Mouse (Mus musculus) adrenal gland, postnatal 14 days (tissue): ENCODE data around the gene Vmn2r66. TPM values are rescaled to one million over a fixed set of nuclear protein-coding genes. Genes with fewer than 3 reads are reported as not detected.

Experiments used
- DNase-seq: peaks from one replicate; pipeline ENCODE4 v3.0.0; 2021; ENCODE audit warnings: mixed read lengths
- long read RNA-seq, 2 experiments: library from polyadenylated mRNA; stranded (forward); transcript quantifications; one replicate each; pipeline ENCODE4 v2.0.0; 2021
- total RNA-seq: library from RNA; stranded (reverse); gene quantifications from 2 replicates; pipeline ENCODE4 v1.2.3, GENCODE M21; 2021

Gene Vmn2r66
- not detected in 2 replicates for total RNA-seq
- long read RNA-seq, experiment 1, result 0 reads
- long read RNA-seq, experiment 2, result 0 reads

DNA sequence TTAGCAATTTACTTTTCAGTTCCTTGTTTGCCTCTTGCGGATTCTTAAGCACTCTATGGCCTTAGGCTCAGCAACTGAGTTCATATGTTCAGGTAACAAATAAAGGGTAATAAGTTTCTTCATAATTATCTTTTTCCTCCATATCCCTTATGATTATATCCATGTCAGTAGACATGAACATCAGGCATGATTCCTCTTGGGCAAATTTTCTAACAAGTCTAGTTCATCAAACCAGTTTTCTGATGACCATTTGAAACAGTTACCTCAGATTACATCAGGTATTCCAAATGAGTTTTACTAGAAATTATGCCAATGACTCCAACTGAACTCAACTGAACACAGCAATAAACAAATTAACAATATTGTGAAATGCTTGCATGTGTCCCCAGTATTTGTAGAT lies at the start of gene Vmn2r66:
Gene Vmn2r66, minus strand, starts transcription at position 101 of the 400 bp plus-strand sequence.
- no peak for DNase-seq

DNA sequence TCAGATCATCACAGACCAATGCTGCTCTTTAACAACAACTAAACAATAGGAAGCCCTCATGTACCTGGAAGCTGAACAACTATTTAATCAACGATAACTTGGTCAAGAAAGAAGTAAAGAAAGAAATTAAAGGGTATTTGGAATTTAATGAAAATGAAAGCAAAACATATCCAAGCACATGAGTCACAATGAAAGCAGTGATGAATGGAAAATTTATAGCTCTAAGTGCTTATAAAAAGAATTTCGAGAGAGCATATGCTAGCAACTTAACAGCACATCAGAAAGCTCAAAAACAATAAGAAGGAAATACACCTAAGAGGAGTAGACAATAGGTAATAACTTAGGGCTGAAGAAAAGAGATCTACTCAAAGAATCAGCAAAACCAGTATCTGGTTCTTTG lies 15.4 kb downstream of the Vmn2r66 start:
- DNase-seq, result no peak

DNA sequence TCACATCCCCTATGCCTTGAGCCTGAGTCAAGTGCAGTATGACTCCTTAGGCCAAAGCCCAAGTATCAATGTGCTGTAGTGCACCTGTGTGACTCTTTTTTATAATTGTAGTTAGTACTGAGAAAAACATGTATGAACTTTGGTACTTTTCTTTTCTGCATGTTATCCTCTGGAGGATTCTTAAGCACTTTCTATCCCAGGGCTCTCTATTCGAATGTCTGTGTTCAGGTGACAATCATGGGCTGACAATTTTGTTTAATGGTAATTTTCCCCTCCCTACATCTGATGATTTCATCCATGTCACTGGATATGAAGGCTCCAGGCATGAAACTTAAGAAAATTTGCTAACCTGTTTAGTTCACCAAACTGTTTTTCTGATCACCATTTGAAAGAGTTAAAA lies 48.1 kb downstream of the Vmn2r66 start, which contains the start of gene Vmn2r65:
Gene Vmn2r65, minus strand, starts transcription at position 101 of the 400 bp plus-strand sequence.
- DNase-seq, result no peak

Other genes starting within 250 kb of the Vmn2r66 start
- gene Olfr291, start 158.7 kb downstream of the Vmn2r66 start, total RNA-seq, result not detected in 2 replicates
- gene Vmn2r65, start 48.2 kb downstream of the Vmn2r66 start, total RNA-seq, result not detected in 2 replicates
- not detected in 2 replicates for gene Vmn2r67, start 143.7 kb upstream of the Vmn2r66 start, total RNA-seq
- not detected in 2 replicates for gene Vmn2r68, start 225.5 kb upstream of the Vmn2r66 start, total RNA-seq